Comparison of ENCODE assay signal across 21 mouse cellular contexts in genomic region chr11:31355737-31356136, GRCm38 (mm10). TPM values are rescaled to one million over a fixed set of nuclear protein-coding genes. Genes with fewer than 3 reads are reported as not detected.
DNase-seq lines count a peak whose midpoint lies in the region; ATAC-seq and TF ChIP-seq lines count a peak whose summit lies in the region.
"Had no signal": no experiment of that assay in that cellular context is flagged by ENCODE, and none has a peak within 500 bp of the region (broad histone marks: within the 10 kb centered on the region; RNA-seq: fewer than 3 reads in every experiment).

No protein-coding gene starts in this region.

- DNase-seq in heart, postnatal 0 days (ENCODE audit: low spot score): no peak
- DNase-seq in 416B (ENCODE audit: low read depth): peak; percentile 55
- no peak for DNase-seq in thymus, postnatal 36 days
- DNase-seq in yolk sac, embryonic 10.5 days (ENCODE audit: low spot score): no peak
- DNase-seq: adrenal gland, postnatal 14 days; cerebellum, adult 11-12 months; cerebellum, adult 9-10 months; cerebellum, postnatal 25 days; gastrocnemius, postnatal 10 days; heart, postnatal 36 days had no signal

- H3K4me1 ChIP-seq in heart, postnatal 0 days (ENCODE audit: control insufficient read depth, insufficient read depth): peaks cover 6% of the 10 kb centered on the region; the same call in 1 of the 2 replicates
- no peaks in the 10 kb centered on the region for H3K4me1 ChIP-seq in heart, embryonic 12.5 days (replicated peaks)
- no peaks in the 10 kb centered on the region for H3K4me1 ChIP-seq in liver, embryonic 16.5 days (ENCODE audit: control insufficient read depth, low read depth, low read length)
- no peaks in the 10 kb centered on the region for H3K4me1 ChIP-seq in neural tube, embryonic 15.5 days
- H3K4me1 ChIP-seq: embryonic facial prominence, embryonic 13.5 days; forebrain, embryonic 12.5 days; hindbrain, embryonic 12.5 days had no signal

- no peaks in the 10 kb centered on the region for H3K27me3 ChIP-seq in heart, postnatal 0 days (ENCODE audit: control insufficient read depth, insufficient read depth, low read length)
- peaks cover 6% of the 10 kb centered on the region; the same call in 1 of the 2 replicates for H3K27me3 ChIP-seq in heart, embryonic 12.5 days (replicated peaks)
- H3K27me3 ChIP-seq in liver, embryonic 16.5 days (ENCODE audit: control insufficient read depth, insufficient read depth, low read depth, low read length): no peaks in the 10 kb centered on the region
- no peaks in the 10 kb centered on the region for H3K27me3 ChIP-seq in neural tube, embryonic 15.5 days (replicated peaks)
- H3K27me3 ChIP-seq: embryonic facial prominence, embryonic 13.5 days; forebrain, embryonic 12.5 days; hindbrain, embryonic 12.5 days had no signal

- no peak for TF ChIP-seq EP300 in heart, postnatal 0 days (IDR thresholded peaks at IDR 0.05; ENCODE audit: low read depth)

- no peak overlapping the region for H3K4me3 ChIP-seq in heart, postnatal 0 days (ENCODE audit: low read depth, low read length)
- no peak overlapping the region for H3K4me3 ChIP-seq in heart, embryonic 12.5 days
- H3K4me3 ChIP-seq in liver, embryonic 16.5 days (ENCODE audit: low read depth, low read length): no peak overlapping the region
- H3K4me3 ChIP-seq in neural tube, embryonic 15.5 days (replicated peaks): no peak overlapping the region
- H3K4me3 ChIP-seq: embryonic facial prominence, embryonic 13.5 days; forebrain, embryonic 12.5 days; heart, adult 2 months; hindbrain, embryonic 12.5 days had no signal

- no peaks in the 10 kb centered on the region for H3K9me3 ChIP-seq in heart, postnatal 0 days (replicated peaks; ENCODE audit: control insufficient read depth, low read length)
- H3K9me3 ChIP-seq in heart, embryonic 12.5 days (replicated peaks): no peaks in the 10 kb centered on the region
- no peaks in the 10 kb centered on the region for H3K9me3 ChIP-seq in liver, embryonic 16.5 days (replicated peaks; ENCODE audit: control insufficient read depth, low read length)
- H3K9me3 ChIP-seq in neural tube, embryonic 15.5 days (replicated peaks): no peaks in the 10 kb centered on the region
- H3K9me3 ChIP-seq: embryonic facial prominence, embryonic 13.5 days; forebrain, embryonic 12.5 days; hindbrain, embryonic 12.5 days had no signal

- no peak for TF ChIP-seq CTCF in heart, postnatal 0 days (IDR thresholded peaks at IDR 0.05; ENCODE audit: low read depth)

- peak; percentile 14; the same call in 1 of the 2 replicates for ATAC-seq in heart, postnatal 0 days (ENCODE audit: insufficient read depth, low read depth)
- ATAC-seq in heart, embryonic 12.5 days (ENCODE audit: insufficient number of reproducible peaks, low FRiP score): no peak
- peak; percentile 51 for ATAC-seq in common myeloid progenitor, adult 5-6 weeks (replicated peaks; ENCODE audit: low read depth, poor library complexity, severe bottlenecking)
- peak; percentile 30; the same call in 1 of the 2 replicates for ATAC-seq in liver, embryonic 16.5 days (ENCODE audit: low read depth)
- no peak for ATAC-seq in neural tube, embryonic 15.5 days (ENCODE audit: low FRiP score)
- ATAC-seq: forebrain, embryonic 16.5 days; hindbrain, embryonic 16.5 days had no signal

- no peak overlapping the region for H3K9ac ChIP-seq in heart, postnatal 0 days (replicated peaks; ENCODE audit: low read depth, low read length)
- no peak overlapping the region for H3K9ac ChIP-seq in heart, embryonic 12.5 days
- no peak overlapping the region for H3K9ac ChIP-seq in liver, embryonic 16.5 days (ENCODE audit: low read depth, low read length)
- H3K9ac ChIP-seq in neural tube, embryonic 15.5 days (replicated peaks): no peak overlapping the region
- H3K9ac ChIP-seq: embryonic facial prominence, embryonic 13.5 days; forebrain, embryonic 12.5 days; hindbrain, embryonic 12.5 days had no signal

- H3K27ac ChIP-seq in heart, postnatal 0 days (ENCODE audit: low read depth): no peak overlapping the region
- H3K27ac ChIP-seq in heart, embryonic 12.5 days (ENCODE audit: poor library complexity, severe bottlenecking): no peak overlapping the region
- H3K27ac ChIP-seq in liver, embryonic 16.5 days (ENCODE audit: low read length): no peak overlapping the region
- no peak overlapping the region for H3K27ac ChIP-seq in neural tube, embryonic 15.5 days (replicated peaks)
- H3K27ac ChIP-seq: embryonic facial prominence, embryonic 13.5 days; forebrain, embryonic 12.5 days; heart, adult 2 months; hindbrain, embryonic 12.5 days had no signal

- no peak overlapping the region for H3K4me2 ChIP-seq in heart, postnatal 0 days (ENCODE audit: low read depth, low read length)
- H3K4me2 ChIP-seq in heart, embryonic 12.5 days: no peak overlapping the region
- H3K4me2 ChIP-seq in liver, embryonic 16.5 days (ENCODE audit: low read depth, low read length): no peak overlapping the region
- no peak overlapping the region for H3K4me2 ChIP-seq in neural tube, embryonic 15.5 days
- H3K4me2 ChIP-seq: embryonic facial prominence, embryonic 13.5 days; forebrain, embryonic 12.5 days; heart, embryonic 11.5 days; hindbrain, embryonic 12.5 days had no signal

- H3K36me3 ChIP-seq in heart, postnatal 0 days (replicated peaks; ENCODE audit: control insufficient read depth, insufficient read depth, low read length): no peaks in the 10 kb centered on the region
- H3K36me3 ChIP-seq in heart, embryonic 12.5 days: no peaks in the 10 kb centered on the region
- no peaks in the 10 kb centered on the region for H3K36me3 ChIP-seq in liver, embryonic 16.5 days (ENCODE audit: control insufficient read depth, insufficient read depth)
- no peaks in the 10 kb centered on the region for H3K36me3 ChIP-seq in neural tube, embryonic 15.5 days
- H3K36me3 ChIP-seq: embryonic facial prominence, embryonic 13.5 days; forebrain, embryonic 12.5 days; hindbrain, embryonic 12.5 days had no signal

- WGBS in heart, postnatal 0 days: 41% methylated on average over 1 of the region's 1 CpGs
- 66% methylated on average over 1 of the region's 1 CpGs for WGBS in heart, embryonic 12.5 days
- 10% methylated on average over 1 of the region's 1 CpGs for WGBS in liver, embryonic 16.5 days (ENCODE audit: insufficient replicate concordance)
- 100% methylated on average over 1 of the region's 1 CpGs for WGBS in neural tube, embryonic 15.5 days

RNA-seq across cellular contexts. Expression of gene Stc2, which starts 14.1 kb away (rescaled TPM):
- 5.3 and 5.5 TPM in 2 replicates for total RNA-seq in heart, postnatal 0 days (2014; rRNA removed; ENCODE audit: low replicate concordance)
- polyA plus RNA-seq in heart, postnatal 0 days (2015; fragmentation: Nextera tagmentation; extraction: Ambion mirVana): 2.4 and 2.7 TPM in 2 replicates
- polyA plus RNA-seq in heart, embryonic 12.5 days (2016; fragmentation: Nextera tagmentation; extraction: Ambion mirVana): 3.7 and 3.8 TPM in 2 replicates
- total RNA-seq in common myeloid progenitor, adult 5-6 weeks (2017): 0.10 and 0.37 TPM in 2 replicates
- 0.36 and 0.39 TPM in 2 replicates for polyA plus RNA-seq in liver, embryonic 16.5 days (2015; fragmentation: Nextera tagmentation; extraction: Ambion mirVana)
- 1.2 and 2.8 TPM in 2 replicates for polyA plus RNA-seq in neural tube, embryonic 15.5 days (2015; fragmentation: Nextera tagmentation; extraction: Ambion mirVana)

Comparison
In these comparisons a context has a peak if more than half of its experiments do, and no peak if none do; other contexts are left out.
1. ATAC-seq: peak in heart, postnatal 0 days (single experiment), common myeloid progenitor, adult 5-6 weeks (single experiment) and liver, embryonic 16.5 days (single experiment); none in heart, embryonic 12.5 days (single experiment) and neural tube, embryonic 15.5 days (single experiment).